Mouse (Mus musculus) common myeloid progenitor, adult 5-6 weeks (primary cell): Measurements from ENCODE around the gene Palmd. TPM values are rescaled to one million over a fixed set of nuclear protein-coding genes. Genes with fewer than 3 reads are reported as not detected.

ENCODE experiments used
- ATAC-seq: replicated peaks from 2 replicates; pipeline ENCODE4 v1.8.0; 2016; ENCODE audit warnings: low read depth, mild to moderate bottlenecking, moderate TSS enrichment, inconsistent platforms; ENCODE audit not compliant: poor library complexity, severe bottlenecking
- total RNA-seq: library from RNA; stranded (forward); fragments of 200-1000, 187-1606 nt; gene quantifications from 2 replicates; pipeline ENCODE4 v1.2.3, GENCODE M21; 2017

Gene Palmd
- not detected in 2 replicates for total RNA-seq

GRCm38 (mm10) chr3:116968540-116968997 lies at the start of gene Palmd:
Gene Palmd (minus strand): TSS chr3:116968987.
- peak; percentile 57 for ATAC-seq

- no peak for ATAC-seq
Measured at GRCm38 (mm10) chr3:117010182-117010581, 41.4 kb upstream of the Palmd start.

GRCm38 (mm10) chr3:117007340-117007739 lies 38.6 kb upstream of the Palmd start:
- no peak for ATAC-seq

- no peak for ATAC-seq
Measured at GRCm38 (mm10) chr3:117006636-117007035, 37.8 kb upstream of the Palmd start.

GRCm38 (mm10) chr3:117003379-117003778 lies 34.6 kb upstream of the Palmd start:
- ATAC-seq, result no peak

- ATAC-seq, result no peak
Measured at GRCm38 (mm10) chr3:117001686-117002485, 33.1 kb upstream of the Palmd start.

GRCm38 (mm10) chr3:116993011-116993410 lies 24.2 kb upstream of the Palmd start:
- ATAC-seq, result no peak

- ATAC-seq, result no peak
Measured at GRCm38 (mm10) chr3:116991180-116991579, 22.4 kb upstream of the Palmd start.

GRCm38 (mm10) chr3:116988221-116988620 lies 19.4 kb upstream of the Palmd start:
- ATAC-seq, result no peak

GRCm38 (mm10) chr3:116986451-116986850 lies 17.7 kb upstream of the Palmd start:
- ATAC-seq, result 0 out of 2 replicates have a peak, but pooled peaks have one; percentile 17

- no peak for ATAC-seq
Measured at GRCm38 (mm10) chr3:116985741-116986140, 17.0 kb upstream of the Palmd start.

- no peak for ATAC-seq
Measured at GRCm38 (mm10) chr3:116985042-116985455, 16.3 kb upstream of the Palmd start.

- ATAC-seq, result peak; percentile 47
Measured at GRCm38 (mm10) chr3:116981811-116982575, 13.2 kb upstream of the Palmd start.

GRCm38 (mm10) chr3:116969786-116970185 lies 999 bp upstream of the Palmd start:
- ATAC-seq, result no peak

- peak; percentile 20; the same call in 1 of the 2 replicates for ATAC-seq
Measured at GRCm38 (mm10) chr3:116969003-116969402, 216 bp upstream of the Palmd start.

- ATAC-seq, result no peak
Measured at GRCm38 (mm10) chr3:116967967-116968366, 820 bp downstream of the Palmd start, which contains the start of gene 4930455H04Rik. Gene 4930455H04Rik (plus strand): TSS chr3:116968267.

- ATAC-seq, result no peak
Measured at GRCm38 (mm10) chr3:116967436-116967835, 1.4 kb downstream of the Palmd start.

GRCm38 (mm10) chr3:116966800-116967199 lies 2.0 kb downstream of the Palmd start:
- no peak for ATAC-seq

GRCm38 (mm10) chr3:116966225-116966624 lies 2.6 kb downstream of the Palmd start:
- peak; percentile 96 for ATAC-seq

- ATAC-seq, result no peak
Measured at GRCm38 (mm10) chr3:116964426-116964825, 4.4 kb downstream of the Palmd start.

GRCm38 (mm10) chr3:116963213-116963612 lies 5.6 kb downstream of the Palmd start:
- ATAC-seq, result no peak
